Mouse (Mus musculus) ES-Bruce4 (cell line): ENCODE data around the gene Tent4a.

Experiments
- CTCF ChIP-seq: IDR thresholded peaks from one replicate; pipeline ENCODE4 v1.8.1; 2011; ENCODE audit warnings: low read depth, low read length
- EP300 ChIP-seq: IDR thresholded peaks from 2 replicates; pipeline ENCODE4 v1.6.1; 2011; ENCODE audit warnings: low read depth, low read length; ENCODE audit not compliant: insufficient read depth
- POLR2A ChIP-seq: IDR thresholded peaks from one replicate; pipeline ENCODE4 v1.8.1; 2011; ENCODE audit warnings: low read length; ENCODE audit not compliant: insufficient read depth

DNA sequence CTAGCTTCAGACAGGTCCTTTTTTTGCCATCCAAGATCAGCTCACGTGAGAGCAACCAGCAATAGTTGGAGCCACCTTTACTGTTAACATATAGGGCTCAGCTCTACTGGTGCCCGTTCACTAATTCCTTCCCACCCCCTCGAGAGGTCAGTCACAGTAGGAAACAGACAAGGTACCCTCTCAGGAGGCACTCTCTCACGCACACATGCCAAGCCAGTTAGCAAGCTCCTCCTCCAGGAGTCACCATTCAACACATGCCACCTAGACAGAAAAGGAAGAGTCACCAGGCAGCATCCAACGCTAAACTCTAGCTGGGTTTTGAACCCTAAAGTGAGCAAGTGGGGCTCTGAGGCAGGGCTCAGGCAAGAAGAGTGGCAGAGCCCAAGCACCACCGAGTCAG is 3.0 kb downstream of the Tent4a start:
- TF ChIP-seq CTCF (no peak), POLR2A (no peak), EP300 (no peak)
